Mouse (Mus musculus) thymus, adult 2 months (tissue): ENCODE data around the gene Kin.

Experiments
- CTCF ChIP-seq: fragments of 200-500 bp; IDR thresholded peaks from 2 replicates; pipeline ENCODE4 v1.5.1; 2012; ENCODE audit warnings: mild to moderate bottlenecking, control low read depth, low read length, moderate library complexity, borderline replicate concordance; ENCODE audit not compliant: control insufficient read depth, poor library complexity, insufficient read depth; ENCODE audit errors: extremely low read depth
- POLR2A ChIP-seq: fragments of 200-500 bp; IDR thresholded peaks from 2 replicates; pipeline ENCODE4 v1.6.1; 2012; ENCODE audit warnings: mild to moderate bottlenecking, low read length, control low read depth, moderate library complexity; ENCODE audit not compliant: control insufficient read depth, poor library complexity, insufficient read depth; ENCODE audit errors: extremely low read depth

- TF ChIP-seq CTCF = no peak
- no peak for TF ChIP-seq POLR2A
Observed at GRCm38 (mm10) chr2:10087256-10087850, 7.0 kb downstream of the Kin start.
